Mouse (Mus musculus): ENCODE data around the gene Ccdc22. TPM values are rescaled to one million over a fixed set of nuclear protein-coding genes. Genes with fewer than 3 reads are reported as not detected.

Ccdc22 gene
- 36.1 and 38.4 TPM in 2 replicates for polyA plus RNA-seq (2015; fragmentation: Nextera tagmentation; extraction: Ambion mirVana)

- H3K4me2 ChIP-seq (ENCODE audit: low read depth, low read length), result peak within 1 kb of the TSS; percentile 52
- 18% methylated on average over 28 of the region's 28 CpGs for WGBS
- H3K27ac ChIP-seq (ENCODE audit: low read length), result no peak within 1 kb of the TSS
- H3K4me1 ChIP-seq (ENCODE audit: control insufficient read depth, insufficient read depth, low read length), result no peaks in the 10 kb centered on the region; the same call in 1 of the 2 replicates
- H3K27me3 ChIP-seq (replicated peaks; ENCODE audit: control insufficient read depth, insufficient read depth, low read length), result no peaks in the 10 kb centered on the region
- H3K9ac ChIP-seq (ENCODE audit: low read depth, low read length), result peak within 1 kb of the TSS; percentile 65
- H3K4me3 ChIP-seq (ENCODE audit: low read length), result peak within 1 kb of the TSS; percentile 50
- no peaks in the 10 kb centered on the region for H3K9me3 ChIP-seq (ENCODE audit: control insufficient read depth, low read length)
- ATAC-seq, result peak; percentile 93
- H3K36me3 ChIP-seq (ENCODE audit: control insufficient read depth, insufficient read depth, low read length), result no peaks in the 10 kb centered on the region
These were observed at the start of gene Ccdc22 for GRCm38 (mm10) chrX:7604879-7605574. Gene Ccdc22, minus strand, starts transcription at chrX:7605517.

GRCm38 (mm10) chrX:7648671-7649304 is 43.5 kb upstream of the Ccdc22 start:
- Histone ChIP-seq H3K9ac (ENCODE audit: low read depth, low read length) (peak overlapping the region; percentile 79), H3K9me3 (ENCODE audit: control insufficient read depth, low read length) (no peaks in the 10 kb centered on the region), H3K27ac (ENCODE audit: low read length) (peak overlapping the region; percentile 74), H3K4me1 (ENCODE audit: control insufficient read depth, insufficient read depth, low read length) (no peaks in the 10 kb centered on the region), H3K27me3 (replicated peaks; ENCODE audit: control insufficient read depth, insufficient read depth, low read length) (no peaks in the 10 kb centered on the region), H3K36me3 (ENCODE audit: control insufficient read depth, insufficient read depth, low read length) (no peaks in the 10 kb centered on the region), H3K4me2 (ENCODE audit: low read depth, low read length) (peak overlapping the region; percentile 54), H3K4me3 (ENCODE audit: low read length) (peak overlapping the region; percentile 56)
- ATAC-seq, result peak; percentile 98
- 19% methylated on average over 25 of the region's 25 CpGs for WGBS

- H3K27me3 ChIP-seq (replicated peaks; ENCODE audit: control insufficient read depth, insufficient read depth, low read length), result no peaks in the 10 kb centered on the region
These were observed 40.0 kb upstream of the Ccdc22 start for GRCm38 (mm10) chrX:7645349-7645748.

GRCm38 (mm10) chrX:7640785-7641184 is 35.5 kb upstream of the Ccdc22 start:
- Histone ChIP-seq H3K36me3 (ENCODE audit: control insufficient read depth, insufficient read depth, low read length) (no peaks in the 10 kb centered on the region), H3K4me1 (ENCODE audit: control insufficient read depth, insufficient read depth, low read length) (no peaks in the 10 kb centered on the region), H3K27me3 (replicated peaks; ENCODE audit: control insufficient read depth, insufficient read depth, low read length) (no peaks in the 10 kb centered on the region; the same call in 1 of the 2 replicates), H3K4me3 (ENCODE audit: low read length) (no peak overlapping the region), H3K4me2 (ENCODE audit: low read depth, low read length) (no peak overlapping the region), H3K27ac (ENCODE audit: low read length) (no peak overlapping the region), H3K9me3 (ENCODE audit: control insufficient read depth, low read length) (no peaks in the 10 kb centered on the region), H3K9ac (ENCODE audit: low read depth, low read length) (no peak overlapping the region)
- ATAC-seq, result no peak
- 35% methylated on average over 12 of the region's 12 CpGs for whole genome bisulfite sequencing

More at GRCm38 (mm10) chrX:7645349-7645748, 40.0 kb upstream of the Ccdc22 start:
- 15% methylated on average over 5 of the region's 5 CpGs for WGBS
- H3K27ac ChIP-seq (ENCODE audit: low read length), result no peak overlapping the region
- no peak overlapping the region for H3K4me2 ChIP-seq (ENCODE audit: low read depth, low read length)
- H3K9me3 ChIP-seq (ENCODE audit: control insufficient read depth, low read length), result no peaks in the 10 kb centered on the region
- ATAC-seq, result no peak
- no peaks in the 10 kb centered on the region for H3K4me1 ChIP-seq (ENCODE audit: control insufficient read depth, insufficient read depth, low read length)
- no peak overlapping the region for H3K9ac ChIP-seq (ENCODE audit: low read depth, low read length)
- no peaks in the 10 kb centered on the region for H3K36me3 ChIP-seq (ENCODE audit: control insufficient read depth, insufficient read depth, low read length)
- no peak overlapping the region for H3K4me3 ChIP-seq (ENCODE audit: low read length)

GRCm38 (mm10) chrX:7639536-7640325 is 34.4 kb upstream of the Ccdc22 start:
- H3K4me1 ChIP-seq (ENCODE audit: control insufficient read depth, insufficient read depth, low read length), result no peaks in the 10 kb centered on the region
- no peaks in the 10 kb centered on the region; the same call in 1 of the 2 replicates for H3K27me3 ChIP-seq (replicated peaks; ENCODE audit: control insufficient read depth, insufficient read depth, low read length)
- 24% methylated on average over 13 of the region's 13 CpGs for WGBS
- H3K27ac ChIP-seq (ENCODE audit: low read length), result no peak overlapping the region
- H3K4me2 ChIP-seq (ENCODE audit: low read depth, low read length), result no peak overlapping the region
- no peak for ATAC-seq
- no peaks in the 10 kb centered on the region for H3K9me3 ChIP-seq (ENCODE audit: control insufficient read depth, low read length)
- no peak overlapping the region for H3K4me3 ChIP-seq (ENCODE audit: low read length)
- no peak overlapping the region for H3K9ac ChIP-seq (ENCODE audit: low read depth, low read length)
- H3K36me3 ChIP-seq (ENCODE audit: control insufficient read depth, insufficient read depth, low read length), result no peaks in the 10 kb centered on the region

GRCm38 (mm10) chrX:7638401-7639091 is 33.2 kb upstream of the Ccdc22 start, which contains the start of gene Syp:
Gene Syp, plus strand, starts transcription at chrX:7638471.
- peak within 1 kb of the TSS; percentile 37 for H3K4me3 ChIP-seq (ENCODE audit: low read length)
- no peak within 1 kb of the TSS for H3K27ac ChIP-seq (ENCODE audit: low read length)
- H3K36me3 ChIP-seq (ENCODE audit: control insufficient read depth, insufficient read depth, low read length), result no peaks in the 10 kb centered on the region
- WGBS, result 16% methylated on average over 42 of the region's 42 CpGs
- ATAC-seq, result peak; percentile 90
- no peaks in the 10 kb centered on the region; the same call in 1 of the 2 replicates for H3K27me3 ChIP-seq (replicated peaks; ENCODE audit: control insufficient read depth, insufficient read depth, low read length)
- H3K4me1 ChIP-seq (ENCODE audit: control insufficient read depth, insufficient read depth, low read length), result no peaks in the 10 kb centered on the region
- H3K9ac ChIP-seq (ENCODE audit: low read depth, low read length), result no peak within 1 kb of the TSS
- H3K4me2 ChIP-seq (ENCODE audit: low read depth, low read length), result peak within 1 kb of the TSS; percentile 44
- no peaks in the 10 kb centered on the region for H3K9me3 ChIP-seq (ENCODE audit: control insufficient read depth, low read length)

GRCm38 (mm10) chrX:7635101-7635500 is 29.8 kb upstream of the Ccdc22 start:
- Histone ChIP-seq H3K4me1 (ENCODE audit: control insufficient read depth, insufficient read depth, low read length) (no peaks in the 10 kb centered on the region), H3K9me3 (ENCODE audit: control insufficient read depth, low read length) (no peaks in the 10 kb centered on the region), H3K27ac (ENCODE audit: low read length) (no peak overlapping the region), H3K4me3 (ENCODE audit: low read length) (no peak overlapping the region), H3K4me2 (ENCODE audit: low read depth, low read length) (no peak overlapping the region), H3K36me3 (ENCODE audit: control insufficient read depth, insufficient read depth, low read length) (no peaks in the 10 kb centered on the region), H3K27me3 (replicated peaks; ENCODE audit: control insufficient read depth, insufficient read depth, low read length) (no peaks in the 10 kb centered on the region; the same call in 1 of the 2 replicates), H3K9ac (ENCODE audit: low read depth, low read length) (no peak overlapping the region)
- ATAC-seq, result no peak
- WGBS, result 66% methylated on average over 3 of the region's 3 CpGs

GRCm38 (mm10) chrX:7632560-7632959 is 27.2 kb upstream of the Ccdc22 start:
- H3K27ac ChIP-seq (ENCODE audit: low read length), result no peak overlapping the region
- no peak overlapping the region for H3K4me2 ChIP-seq (ENCODE audit: low read depth, low read length)
- H3K4me3 ChIP-seq (ENCODE audit: low read length), result no peak overlapping the region
- H3K27me3 ChIP-seq (replicated peaks; ENCODE audit: control insufficient read depth, insufficient read depth, low read length), result no peaks in the 10 kb centered on the region
- no peak for ATAC-seq
- H3K4me1 ChIP-seq (ENCODE audit: control insufficient read depth, insufficient read depth, low read length), result no peaks in the 10 kb centered on the region
- WGBS, result 88% methylated on average over 6 of the region's 6 CpGs
- H3K36me3 ChIP-seq (ENCODE audit: control insufficient read depth, insufficient read depth, low read length), result no peaks in the 10 kb centered on the region
- no peak overlapping the region for H3K9ac ChIP-seq (ENCODE audit: low read depth, low read length)
- no peaks in the 10 kb centered on the region for H3K9me3 ChIP-seq (ENCODE audit: control insufficient read depth, low read length)

Data from intestine, embryonic 16.5 days (tissue).